Mouse (Mus musculus): ENCODE results near the gene Gm9045. TPM values are rescaled to one million over a fixed set of nuclear protein-coding genes. Genes with fewer than 3 reads are reported as not detected.
"Not testable (repeated sequence)": the region's sequence is repeated elsewhere in the genome, so short reads cannot be mapped to it uniquely, and the experiment has no call there.

The Gm9045 gene
- 0.11 TPM in 1 of 2 replicates, not detected in the other for polyA plus RNA-seq (2014; fragmentation: Nextera tagmentation; extraction: Ambion mirVana)

- not testable (repeated sequence) for DNase-seq (ENCODE audit: low spot score, missing footprints); H3K4me3 ChIP-seq (ENCODE audit: low read depth, low read length); ATAC-seq (ENCODE audit: low FRiP score); H3K4me2 ChIP-seq; H3K9ac ChIP-seq (ENCODE audit: low read length); H3K36me3 ChIP-seq (ENCODE audit: control insufficient read depth, insufficient read depth, low read length); H3K27ac ChIP-seq (ENCODE audit: low read depth, low read length); H3K9me3 ChIP-seq (ENCODE audit: control insufficient read depth, low read length); H3K27me3 ChIP-seq (ENCODE audit: control insufficient read depth, insufficient read depth, low read length); H3K4me1 ChIP-seq (ENCODE audit: control insufficient read depth, insufficient read depth, low read length)
- no CpG with 5 or more reads among the region's 14 CpGs for WGBS
Observed at GRCm38 (mm10) chr10:118337731-118338130, at the start of gene Gm9045. Gene Gm9045 (minus strand): TSS chr10:118337831.

- H3K9ac ChIP-seq (ENCODE audit: low read length): peak overlapping the region; percentile 34; the same call in 1 of the 2 replicates
Observed at GRCm38 (mm10) chr10:118370443-118370842, 32.8 kb upstream of the Gm9045 start.

GRCm38 (mm10) chr10:118369518-118369917 lies 31.9 kb upstream of the Gm9045 start:
- no peaks in the 10 kb centered on the region for H3K36me3 ChIP-seq (ENCODE audit: control insufficient read depth, insufficient read depth, low read length)
- no peak for ATAC-seq (ENCODE audit: low FRiP score)
- H3K27me3 ChIP-seq (ENCODE audit: control insufficient read depth, insufficient read depth, low read length): no peaks in the 10 kb centered on the region
- DNase-seq (ENCODE audit: low spot score, missing footprints): no peak
- H3K9ac ChIP-seq (ENCODE audit: low read length): no peak overlapping the region
- no peaks in the 10 kb centered on the region for H3K4me1 ChIP-seq (ENCODE audit: control insufficient read depth, insufficient read depth, low read length)
- H3K4me2 ChIP-seq: no peak overlapping the region
- no peak overlapping the region for H3K4me3 ChIP-seq (ENCODE audit: low read depth, low read length)
- WGBS: 81% methylated on average over 9 of the region's 9 CpGs
- no peak overlapping the region for H3K27ac ChIP-seq (ENCODE audit: low read depth, low read length)
- no peaks in the 10 kb centered on the region for H3K9me3 ChIP-seq (ENCODE audit: control insufficient read depth, low read length)

More at GRCm38 (mm10) chr10:118370443-118370842, 32.8 kb upstream of the Gm9045 start:
- H3K4me1 ChIP-seq (ENCODE audit: control insufficient read depth, insufficient read depth, low read length): no peaks in the 10 kb centered on the region
- no peaks in the 10 kb centered on the region for H3K27me3 ChIP-seq (ENCODE audit: control insufficient read depth, insufficient read depth, low read length)
- peak overlapping the region; percentile 27; the same call in 1 of the 2 replicates for H3K4me2 ChIP-seq
- H3K27ac ChIP-seq (ENCODE audit: low read depth, low read length): no peak overlapping the region
- no peaks in the 10 kb centered on the region for H3K36me3 ChIP-seq (ENCODE audit: control insufficient read depth, insufficient read depth, low read length)
- ATAC-seq (ENCODE audit: low FRiP score): peak; percentile 93
- H3K4me3 ChIP-seq (ENCODE audit: low read depth, low read length): no peak overlapping the region
- H3K9me3 ChIP-seq (ENCODE audit: control insufficient read depth, low read length): no peaks in the 10 kb centered on the region
- peak; percentile 97 for DNase-seq (ENCODE audit: low spot score, missing footprints)
- 14% methylated on average over 10 of the region's 10 CpGs for WGBS

- H3K4me1 ChIP-seq (ENCODE audit: control insufficient read depth, insufficient read depth, low read length); H3K27ac ChIP-seq (ENCODE audit: low read depth, low read length); ATAC-seq (ENCODE audit: low FRiP score); H3K9ac ChIP-seq (ENCODE audit: low read length); H3K9me3 ChIP-seq (ENCODE audit: control insufficient read depth, low read length); H3K4me3 ChIP-seq (ENCODE audit: low read depth, low read length); DNase-seq (ENCODE audit: low spot score, missing footprints); H3K4me2 ChIP-seq; H3K36me3 ChIP-seq (ENCODE audit: control insufficient read depth, insufficient read depth, low read length); H3K27me3 ChIP-seq (ENCODE audit: control insufficient read depth, insufficient read depth, low read length): not testable (repeated sequence)
- WGBS: no CpG with 5 or more reads among the region's 11 CpGs
Observed at GRCm38 (mm10) chr10:118354005-118354404, 16.4 kb upstream of the Gm9045 start, which contains the start of gene Gm9049. Gene Gm9049 (minus strand): TSS chr10:118354105.

- not testable (repeated sequence) for H3K27me3 ChIP-seq (ENCODE audit: control insufficient read depth, insufficient read depth, low read length); H3K4me1 ChIP-seq (ENCODE audit: control insufficient read depth, insufficient read depth, low read length); H3K4me2 ChIP-seq; H3K4me3 ChIP-seq (ENCODE audit: low read depth, low read length); ATAC-seq (ENCODE audit: low FRiP score); H3K27ac ChIP-seq (ENCODE audit: low read depth, low read length); H3K9me3 ChIP-seq (ENCODE audit: control insufficient read depth, low read length); DNase-seq (ENCODE audit: low spot score, missing footprints); H3K9ac ChIP-seq (ENCODE audit: low read length); H3K36me3 ChIP-seq (ENCODE audit: control insufficient read depth, insufficient read depth, low read length)
- 88% methylated on average over 1 of the region's 14 CpGs for WGBS
Observed at GRCm38 (mm10) chr10:118348579-118348978, 10.9 kb upstream of the Gm9045 start, which contains the start of gene Gm9048. Gene Gm9048 (minus strand): TSS chr10:118348679.

- not testable (repeated sequence) for ATAC-seq (ENCODE audit: low FRiP score); DNase-seq (ENCODE audit: low spot score, missing footprints); H3K9ac ChIP-seq (ENCODE audit: low read length); H3K4me3 ChIP-seq (ENCODE audit: low read depth, low read length); H3K4me2 ChIP-seq; H3K36me3 ChIP-seq (ENCODE audit: control insufficient read depth, insufficient read depth, low read length); H3K27me3 ChIP-seq (ENCODE audit: control insufficient read depth, insufficient read depth, low read length); H3K9me3 ChIP-seq (ENCODE audit: control insufficient read depth, low read length); H3K4me1 ChIP-seq (ENCODE audit: control insufficient read depth, insufficient read depth, low read length); H3K27ac ChIP-seq (ENCODE audit: low read depth, low read length)
- no CpG with 5 or more reads among the region's 14 CpGs for WGBS
Observed at GRCm38 (mm10) chr10:118343155-118343554, 5.5 kb upstream of the Gm9045 start, which contains the start of gene Gm9046. Gene Gm9046 (minus strand): TSS chr10:118343255.

- not testable (repeated sequence) for H3K4me3 ChIP-seq (ENCODE audit: low read depth, low read length)
Observed at GRCm38 (mm10) chr10:118332308-118332707, 5.3 kb downstream of the Gm9045 start, which contains the start of gene Gm9044. Gene Gm9044 (minus strand): TSS chr10:118332408.

GRCm38 (mm10) chr10:118326869-118327268 lies 10.8 kb downstream of the Gm9045 start, which contains the start of gene Gm9040:
Gene Gm9040 (minus strand): TSS chr10:118326969.
- WGBS: no CpG with 5 or more reads among the region's 11 CpGs
- not testable (repeated sequence) for H3K4me1 ChIP-seq (ENCODE audit: control insufficient read depth, insufficient read depth, low read length); H3K9ac ChIP-seq (ENCODE audit: low read length); ATAC-seq (ENCODE audit: low FRiP score); H3K4me3 ChIP-seq (ENCODE audit: low read depth, low read length); H3K27me3 ChIP-seq (ENCODE audit: control insufficient read depth, insufficient read depth, low read length); DNase-seq (ENCODE audit: low spot score, missing footprints); H3K4me2 ChIP-seq; H3K27ac ChIP-seq (ENCODE audit: low read depth, low read length); H3K9me3 ChIP-seq (ENCODE audit: control insufficient read depth, low read length); H3K36me3 ChIP-seq (ENCODE audit: control insufficient read depth, insufficient read depth, low read length)

More at GRCm38 (mm10) chr10:118332308-118332707, 5.3 kb downstream of the Gm9045 start, which contains the start of gene Gm9044:
- not testable (repeated sequence) for H3K27me3 ChIP-seq (ENCODE audit: control insufficient read depth, insufficient read depth, low read length); H3K27ac ChIP-seq (ENCODE audit: low read depth, low read length); H3K4me1 ChIP-seq (ENCODE audit: control insufficient read depth, insufficient read depth, low read length); H3K4me2 ChIP-seq; H3K36me3 ChIP-seq (ENCODE audit: control insufficient read depth, insufficient read depth, low read length); H3K9ac ChIP-seq (ENCODE audit: low read length); H3K9me3 ChIP-seq (ENCODE audit: control insufficient read depth, low read length); ATAC-seq (ENCODE audit: low FRiP score); DNase-seq (ENCODE audit: low spot score, missing footprints)
- no CpG with 5 or more reads among the region's 14 CpGs for WGBS

GRCm38 (mm10) chr10:118319024-118319423 lies 18.6 kb downstream of the Gm9045 start:
- Histone ChIP-seq H3K27ac (ENCODE audit: low read depth, low read length) (no peak overlapping the region), H3K9me3 (ENCODE audit: control insufficient read depth, low read length) (no peaks in the 10 kb centered on the region), H3K4me2 (no peak overlapping the region), H3K4me1 (ENCODE audit: control insufficient read depth, insufficient read depth, low read length) (no peaks in the 10 kb centered on the region), H3K4me3 (ENCODE audit: low read depth, low read length) (no peak overlapping the region), H3K9ac (ENCODE audit: low read length) (no peak overlapping the region), H3K27me3 (ENCODE audit: control insufficient read depth, insufficient read depth, low read length) (no peaks in the 10 kb centered on the region), H3K36me3 (ENCODE audit: control insufficient read depth, insufficient read depth, low read length) (no peaks in the 10 kb centered on the region)
- DNase-seq (ENCODE audit: low spot score, missing footprints) (no peak), ATAC-seq (ENCODE audit: low FRiP score) (no peak)
- whole genome bisulfite sequencing: 89% methylated on average over 8 of the region's 8 CpGs

All from midbrain, embryonic 11.5 days (tissue).